Mouse (Mus musculus) embryonic facial prominence, embryonic 10.5 days (tissue): ENCODE measurements around the gene Kctd7. TPM values are rescaled to one million over a fixed set of nuclear protein-coding genes. Genes with fewer than 3 reads are reported as not detected.

Source experiments
- DNase-seq: peaks from one replicate; pipeline ENCODE4 v3.0.0-alpha.2; 2017; ENCODE audit warnings: low spot score
- H3K27ac ChIP-seq: fragments of 300-500 bp; sonication (generic); replicated peaks from 2 replicates; pipeline ENCODE4 v1.5.1; 2016; ENCODE audit warnings: mild to moderate bottlenecking
- H3K27me3 ChIP-seq: fragments of 300-500 bp; sonication (generic); replicated peaks from 2 replicates; pipeline ENCODE4 v1.6.1; 2016; ENCODE audit warnings: low read depth, mild to moderate bottlenecking; ENCODE audit not compliant: poor library complexity, severe bottlenecking
- H3K36me3 ChIP-seq: fragments of 300-500 bp; sonication (generic); replicated peaks from 2 replicates; pipeline ENCODE4 v1.6.1; 2016; ENCODE audit warnings: mild to moderate bottlenecking, moderate library complexity
- H3K4me1 ChIP-seq: fragments of 300-500 bp; sonication (generic); 2 replicates; pipeline ENCODE4 v1.6.1; 2016
- H3K4me3 ChIP-seq: fragments of 300-500 bp; sonication (generic); 2 replicates; pipeline ENCODE4 v1.5.1; 2016; ENCODE audit warnings: mild to moderate bottlenecking, moderate library complexity
- H3K9me3 ChIP-seq: fragments of 300-500 bp; sonication (generic); 2 replicates; pipeline ENCODE4 v1.6.1; 2016; ENCODE audit warnings: mild to moderate bottlenecking
- WGBS: fragments of 180-500 bp; shearing (Covaris S2); methylation state at CpG from one replicate; pipeline ENCODE4 v1.1.7; 2016; 5-methylcytosine and 5-hydroxymethylcytosine counted together
- polyA plus RNA-seq: library from polyadenylated mRNA; unstranded; fragments of >200 nt; fragmentation: Nextera tagmentation; extraction: Ambion mirVana; gene quantifications from 2 replicates; pipeline ENCODE4 v1.2.1, GENCODE M21; 2016

Kctd7 gene
- polyA plus RNA-seq, 1 experiment from 2014 or later = 5.1 TPM

DNA sequence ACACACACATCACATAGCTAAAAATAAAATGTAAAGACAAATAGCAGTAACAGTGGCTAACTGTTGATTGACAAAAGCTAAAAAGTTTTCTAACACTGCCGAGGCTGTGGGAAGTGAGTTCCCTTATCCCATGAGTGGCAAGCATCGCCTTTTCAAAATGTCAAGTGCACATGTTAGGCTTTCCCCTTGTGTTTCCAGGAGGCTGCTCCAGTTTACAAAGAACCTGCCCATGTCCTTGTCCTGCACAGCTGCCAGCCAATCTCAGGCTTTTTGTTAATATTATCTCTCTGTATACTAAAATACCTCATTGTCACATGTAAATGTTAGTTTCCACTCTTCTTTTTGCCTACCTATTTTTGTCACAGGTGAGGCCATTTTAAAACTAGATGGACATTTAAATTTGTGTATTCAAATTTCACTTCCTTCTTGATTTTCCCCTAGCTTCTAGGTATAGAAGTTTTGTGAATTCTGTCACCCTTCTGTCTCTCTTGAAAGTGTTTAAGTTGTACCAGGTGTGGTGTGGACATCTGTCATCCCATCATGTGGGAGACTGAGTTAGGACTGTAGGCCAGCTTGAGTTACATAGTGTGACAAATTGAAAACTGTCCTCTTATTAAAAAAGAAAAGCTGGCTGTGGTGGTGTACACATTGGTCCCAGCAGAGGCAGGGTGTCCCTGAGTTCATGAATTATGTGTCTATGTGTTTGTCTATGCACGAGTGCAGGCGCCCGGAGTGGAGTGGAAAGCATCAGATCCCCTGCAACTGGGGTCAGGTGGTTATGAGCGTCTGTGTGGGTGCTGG, 37.3 kb downstream of the Kctd7 start:
- no peak overlapping the region for H3K27ac ChIP-seq
- 92% methylated on average over 6 of the region's 6 CpGs for WGBS

DNA sequence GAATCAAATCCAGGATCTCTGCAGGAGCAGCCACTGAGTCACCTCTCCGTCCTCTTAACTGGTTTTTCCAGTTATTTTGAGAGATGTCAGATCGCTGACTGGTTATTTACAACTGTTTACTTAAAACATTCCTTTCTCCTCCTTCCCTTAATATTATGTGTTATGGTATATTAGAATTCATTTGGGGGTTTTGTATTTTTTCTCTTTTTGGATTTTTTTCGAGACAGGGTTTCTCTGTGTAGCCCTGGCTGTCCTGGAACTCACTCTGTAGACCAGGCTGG, 37.8 kb downstream of the Kctd7 start:
- no peak for DNase-seq
- Histone ChIP-seq H3K27me3 (no peaks in the 10 kb centered on the region), H3K27ac (no peak overlapping the region), H3K36me3 (peaks cover 2% of the 10 kb centered on the region), H3K4me3 (no peak overlapping the region), H3K9me3 (no peaks in the 10 kb centered on the region), H3K4me1 (0 out of 2 replicates have a peak, but pooled peaks cover 4% of the 10 kb centered on the region)
- WGBS = 91% methylated on average over 3 of the region's 3 CpGs

More for the DNA sequence above, 37.3 kb downstream of the Kctd7 start:
- no peak for DNase-seq
- Histone ChIP-seq H3K4me3 (no peak overlapping the region), H3K36me3 (no peaks in the 10 kb centered on the region), H3K9me3 (no peaks in the 10 kb centered on the region), H3K27me3 (no peaks in the 10 kb centered on the region), H3K4me1 (0 out of 2 replicates have a peak, but pooled peaks cover 4% of the 10 kb centered on the region)

DNA sequence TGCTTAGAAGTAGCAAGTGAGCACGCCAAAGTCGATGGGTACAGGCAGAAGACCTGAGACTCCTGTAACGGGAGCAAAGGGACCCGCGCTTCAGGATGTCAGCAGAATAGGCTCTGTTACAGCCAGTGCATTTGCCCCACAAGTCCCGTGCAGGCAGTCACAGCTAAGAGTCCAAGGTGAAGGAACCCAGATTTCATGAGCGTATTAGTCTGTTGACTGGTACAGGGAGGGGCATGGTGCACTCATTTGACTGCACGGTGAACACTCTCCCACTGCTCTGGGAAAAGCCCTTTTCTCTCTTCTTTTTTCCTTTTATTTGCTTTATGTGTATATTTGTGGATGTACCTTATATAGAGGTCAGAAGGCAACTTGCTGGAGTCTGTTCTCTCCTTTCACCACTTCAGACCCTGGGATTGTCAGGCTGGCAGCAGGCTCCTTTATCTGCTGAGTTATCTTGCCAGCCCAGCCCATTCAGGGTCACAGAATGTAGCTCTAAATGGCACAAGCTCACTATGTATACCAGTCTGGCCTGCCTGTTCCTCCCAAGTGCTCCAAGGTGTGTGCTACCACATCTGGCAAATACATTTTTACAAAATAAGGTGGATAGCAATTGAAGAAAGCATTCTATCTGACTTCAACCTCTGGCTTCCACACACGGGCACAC, 39.7 kb downstream of the Kctd7 start:
- Histone ChIP-seq H3K27ac (no peak overlapping the region), H3K36me3 (peaks cover 18% of the 10 kb centered on the region), H3K4me1 (no peaks in the 10 kb centered on the region), H3K4me3 (no peak overlapping the region), H3K9me3 (no peaks in the 10 kb centered on the region), H3K27me3 (no peaks in the 10 kb centered on the region)
- WGBS = 90% methylated on average over 9 of the region's 9 CpGs
- DNase-seq = no peak

DNA sequence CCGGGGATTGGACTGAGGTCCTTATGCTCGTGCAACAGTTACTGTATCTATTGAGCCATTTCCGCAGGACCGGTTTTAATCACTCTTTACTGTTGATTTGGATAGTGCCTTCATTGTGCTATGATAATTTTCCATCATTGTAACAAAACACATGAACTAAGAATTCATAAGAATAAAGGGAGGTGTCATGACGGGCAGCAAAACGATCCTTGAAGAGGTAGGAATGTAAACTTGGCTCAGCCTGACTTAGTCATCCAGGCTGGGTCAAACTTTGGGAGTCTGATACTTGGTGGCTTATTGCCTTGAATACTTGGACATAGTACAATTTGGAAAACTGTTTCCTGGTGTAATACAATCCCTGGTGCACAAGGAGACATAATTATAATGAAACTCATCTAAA, 40.7 kb downstream of the Kctd7 start:
- DNase-seq = no peak
- Histone ChIP-seq H3K4me3 (no peak overlapping the region), H3K36me3 (peaks cover 27% of the 10 kb centered on the region), H3K4me1 (no peaks in the 10 kb centered on the region), H3K9me3 (no peaks in the 10 kb centered on the region), H3K27me3 (no peaks in the 10 kb centered on the region), H3K27ac (no peak overlapping the region)
- WGBS = 89% methylated on average over 6 of the region's 6 CpGs

DNA sequence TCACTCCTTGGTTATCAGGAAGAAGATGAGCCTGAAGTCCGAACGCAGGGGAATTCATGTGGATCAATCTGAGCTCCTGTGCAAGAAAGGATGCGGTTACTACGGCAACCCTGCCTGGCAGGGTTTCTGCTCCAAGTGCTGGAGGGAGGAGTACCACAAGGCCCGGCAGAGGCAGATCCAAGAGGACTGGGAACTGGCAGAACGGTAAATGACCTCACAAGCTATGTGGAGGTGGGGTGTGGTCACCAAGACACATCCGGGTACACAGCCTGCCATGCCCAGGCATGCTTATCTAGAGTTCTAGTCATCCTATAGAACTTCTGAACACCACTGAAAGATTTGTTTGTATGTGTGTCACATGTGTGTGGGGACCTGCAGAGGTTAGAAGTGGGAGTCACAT, 42.7 kb downstream of the Kctd7 start:
- H3K9me3 ChIP-seq = no peaks in the 10 kb centered on the region
- peaks cover 47% of the 10 kb centered on the region for H3K36me3 ChIP-seq
- no peaks in the 10 kb centered on the region for H3K27me3 ChIP-seq
- no peaks in the 10 kb centered on the region for H3K4me1 ChIP-seq
- no peak overlapping the region for H3K27ac ChIP-seq
- DNase-seq = no peak
- H3K4me3 ChIP-seq = no peak overlapping the region
- 66% methylated on average over 7 of the region's 7 CpGs for WGBS

DNA sequence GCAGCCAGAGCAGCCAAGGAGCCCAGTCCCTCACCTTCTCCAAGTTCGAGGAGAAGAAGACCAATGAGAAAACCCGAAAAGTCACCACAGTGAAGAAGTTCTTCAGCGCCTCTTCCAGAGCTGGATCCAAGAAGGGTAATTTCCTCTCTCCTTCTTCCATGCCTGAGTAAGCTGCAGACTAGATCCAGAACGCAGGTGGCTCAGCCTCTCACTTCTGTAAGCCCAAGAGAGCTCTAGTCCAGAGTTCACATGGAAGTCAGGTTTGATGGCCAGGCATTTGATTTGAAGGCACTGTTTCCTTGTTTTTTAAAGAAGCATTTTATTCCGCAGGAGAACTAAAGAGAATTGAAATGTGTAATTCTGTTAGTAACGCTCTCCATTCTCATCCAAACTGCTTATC, 46.2 kb downstream of the Kctd7 start:
- Histone ChIP-seq H3K36me3 (peaks cover 77% of the 10 kb centered on the region), H3K27me3 (no peaks in the 10 kb centered on the region), H3K9me3 (no peaks in the 10 kb centered on the region), H3K27ac (no peak overlapping the region), H3K4me1 (peaks cover under 1% of the 10 kb centered on the region; the same call in 1 of the 2 replicates), H3K4me3 (no peak overlapping the region)
- no peak for DNase-seq
- WGBS = 94% methylated on average over 6 of the region's 6 CpGs

DNA sequence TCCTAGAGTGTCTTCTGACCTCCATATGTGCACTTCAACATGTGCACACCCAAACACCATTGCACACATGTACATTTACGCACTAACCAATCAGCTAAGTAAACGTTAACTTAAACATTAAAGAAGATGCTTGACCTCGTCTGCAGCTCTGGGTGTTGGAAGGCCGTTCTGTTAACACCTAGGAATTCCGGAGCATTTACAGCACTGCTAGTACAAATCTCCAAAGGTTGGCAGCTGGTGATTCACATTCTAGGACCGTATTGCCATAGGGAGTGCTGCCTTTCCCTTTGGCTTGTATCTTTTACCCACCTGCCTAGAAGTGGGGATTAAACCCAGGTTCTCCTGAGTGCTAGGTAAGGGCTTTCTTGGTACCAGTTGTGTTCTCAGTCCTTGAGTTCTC, 47.2 kb downstream of the Kctd7 start:
- peaks cover 80% of the 10 kb centered on the region for H3K36me3 ChIP-seq
- WGBS = 89% methylated on average over 6 of the region's 6 CpGs
- peaks cover 4% of the 10 kb centered on the region; the same call in 1 of the 2 replicates for H3K4me1 ChIP-seq

DNA sequence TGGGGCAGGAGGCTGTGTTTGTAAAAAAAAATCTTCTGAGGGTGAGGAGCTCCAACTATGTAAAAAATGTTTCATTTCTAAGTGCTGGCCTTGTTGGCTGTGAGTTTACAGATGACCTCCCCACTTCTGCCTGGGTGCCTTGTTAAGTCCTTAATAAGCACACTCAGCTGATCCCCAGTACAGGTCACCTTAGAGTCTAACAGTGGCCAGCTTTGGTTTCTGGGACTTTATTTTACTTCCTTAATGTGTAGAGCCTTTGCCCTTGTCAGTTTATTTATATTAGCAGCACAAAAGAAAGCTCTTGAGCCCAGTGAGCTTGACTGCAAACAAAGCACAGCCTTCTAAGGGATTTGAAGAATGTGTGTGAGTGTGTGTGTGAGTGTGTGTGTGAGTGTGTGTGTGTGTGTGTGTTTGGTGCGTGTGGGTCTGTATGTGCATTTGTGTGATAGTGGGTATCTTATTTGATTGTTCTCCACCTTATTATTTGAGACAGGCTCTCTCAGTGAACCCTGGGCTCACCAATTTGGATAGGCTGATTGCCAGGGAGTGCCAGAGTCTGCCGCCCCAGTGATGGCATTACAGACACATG, 47.8 kb downstream of the Kctd7 start:
- Histone ChIP-seq H3K27ac (no peak overlapping the region), H3K27me3 (no peaks in the 10 kb centered on the region), H3K9me3 (no peaks in the 10 kb centered on the region), H3K4me3 (no peak overlapping the region), H3K4me1 (peaks cover 4% of the 10 kb centered on the region; the same call in 1 of the 2 replicates), H3K36me3 (peaks cover 81% of the 10 kb centered on the region)
- 81% methylated on average over 2 of the region's 2 CpGs for WGBS
- DNase-seq = no peak

More for the DNA sequence above, 47.2 kb downstream of the Kctd7 start:
- Histone ChIP-seq H3K27me3 (no peaks in the 10 kb centered on the region), H3K4me3 (no peak overlapping the region), H3K9me3 (no peaks in the 10 kb centered on the region), H3K27ac (no peak overlapping the region)
- DNase-seq = no peak

DNA sequence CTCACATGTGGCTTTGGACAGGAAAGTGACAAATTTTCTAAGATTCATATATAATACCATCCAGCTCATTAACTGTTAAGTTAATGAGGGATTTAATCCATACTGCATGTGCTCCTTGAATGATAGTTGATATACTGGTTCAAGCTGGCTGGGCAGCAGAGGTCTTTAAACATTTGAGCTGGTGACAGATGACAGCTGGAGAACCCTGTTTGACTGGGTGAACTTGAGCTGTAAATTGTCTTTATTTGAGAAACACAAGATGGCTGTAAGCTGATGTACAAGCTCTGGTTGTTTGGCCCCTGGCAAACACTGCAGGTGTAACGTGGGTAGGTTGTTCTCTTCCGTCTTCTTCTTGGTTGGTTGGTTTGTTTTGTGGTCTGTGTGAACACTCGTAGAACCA, 49.1 kb downstream of the Kctd7 start:
- no peak overlapping the region for H3K4me3 ChIP-seq
- no peaks in the 10 kb centered on the region for H3K27me3 ChIP-seq
- H3K36me3 ChIP-seq = peaks cover 84% of the 10 kb centered on the region
- H3K9me3 ChIP-seq = no peaks in the 10 kb centered on the region
- peaks cover 4% of the 10 kb centered on the region; the same call in 1 of the 2 replicates for H3K4me1 ChIP-seq
- DNase-seq = no peak
- no peak overlapping the region for H3K27ac ChIP-seq
- WGBS = 88% methylated on average over 3 of the region's 3 CpGs

DNA sequence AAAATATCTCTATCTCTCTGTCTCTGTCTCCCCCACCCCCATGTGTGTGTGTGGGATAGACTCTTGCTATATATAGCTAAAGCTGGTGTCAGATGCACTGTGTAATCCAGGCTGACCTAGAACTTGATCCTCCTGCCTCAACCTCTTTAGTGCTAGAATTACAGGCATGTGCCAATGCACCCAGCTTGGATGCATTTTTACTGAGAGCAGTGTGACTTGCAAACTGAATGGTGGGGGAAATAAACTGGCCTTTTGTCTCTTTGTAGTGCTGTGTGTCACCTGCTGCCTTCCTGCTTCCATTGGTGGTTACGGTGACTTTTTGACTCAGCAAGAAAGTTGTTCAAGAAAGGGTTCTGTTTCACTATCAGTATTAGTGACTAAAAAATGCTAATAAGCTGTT, 51.6 kb downstream of the Kctd7 start:
- DNase-seq = no peak
- 91% methylated on average over 1 of the region's 1 CpGs for WGBS
- peaks cover 4% of the 10 kb centered on the region; the same call in 1 of the 2 replicates for H3K4me1 ChIP-seq
- H3K27ac ChIP-seq = no peak overlapping the region
- H3K27me3 ChIP-seq = no peaks in the 10 kb centered on the region
- peaks cover 84% of the 10 kb centered on the region for H3K36me3 ChIP-seq
- no peaks in the 10 kb centered on the region for H3K9me3 ChIP-seq
- H3K4me3 ChIP-seq = no peak overlapping the region

DNA sequence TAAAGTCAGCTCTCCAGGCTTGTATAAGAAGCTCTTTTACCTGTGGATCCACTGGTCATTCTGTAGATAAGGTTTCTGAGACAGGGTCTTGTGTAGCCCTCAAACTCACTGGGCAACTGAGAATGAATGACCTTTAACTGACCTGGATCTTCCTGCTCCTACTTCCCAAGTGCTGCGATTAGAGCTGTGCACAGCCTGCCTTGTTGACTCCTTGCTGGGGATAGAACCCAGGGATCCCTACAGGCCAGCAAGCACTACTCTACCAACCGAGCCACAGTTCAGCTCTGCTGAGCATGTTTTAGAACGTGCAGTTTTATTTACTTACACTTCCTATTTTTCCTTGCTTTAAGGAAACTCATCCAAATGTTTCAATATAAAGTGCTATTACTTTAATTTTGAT, 52.8 kb downstream of the Kctd7 start:
- H3K36me3 ChIP-seq = peaks cover 82% of the 10 kb centered on the region
- H3K4me3 ChIP-seq = no peak overlapping the region
- peaks cover 4% of the 10 kb centered on the region; the same call in 1 of the 2 replicates for H3K4me1 ChIP-seq
- no peaks in the 10 kb centered on the region for H3K27me3 ChIP-seq
- no peaks in the 10 kb centered on the region for H3K9me3 ChIP-seq
- H3K27ac ChIP-seq = no peak overlapping the region
- 86% methylated on average over 3 of the region's 3 CpGs for WGBS
- no peak for DNase-seq

DNA sequence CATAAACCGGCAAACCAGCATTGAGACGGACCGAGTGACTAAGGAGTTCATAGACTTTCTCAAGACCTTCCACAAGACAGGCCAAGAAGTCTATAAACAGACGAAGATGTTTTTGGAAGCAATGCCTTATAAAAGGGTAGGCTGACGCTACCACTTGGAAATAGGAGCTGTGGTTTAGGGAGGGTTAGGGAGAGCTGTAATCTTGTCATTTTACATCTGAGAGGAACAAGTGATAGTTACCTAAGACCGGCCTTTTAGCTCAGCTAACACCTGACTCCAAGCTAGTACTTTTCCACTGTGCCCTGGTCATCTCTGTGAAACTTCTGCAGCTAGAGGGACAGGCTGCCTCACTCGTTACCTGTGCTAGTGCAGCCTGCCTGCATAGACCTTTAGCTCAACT, 53.3 kb downstream of the Kctd7 start:
- Histone ChIP-seq H3K27me3 (no peaks in the 10 kb centered on the region), H3K4me1 (peaks cover 4% of the 10 kb centered on the region; the same call in 1 of the 2 replicates), H3K9me3 (no peaks in the 10 kb centered on the region), H3K27ac (no peak overlapping the region), H3K36me3 (peaks cover 82% of the 10 kb centered on the region), H3K4me3 (no peak overlapping the region)
- no peak for DNase-seq
- WGBS = 95% methylated on average over 7 of the region's 7 CpGs
